Mouse (Mus musculus) forelimb bud, embryonic 11.5 days (tissue): ENCODE results near the gene Rnf150.
"Not testable (repeated sequence)": the region's sequence is repeated elsewhere in the genome, so short reads cannot be mapped to it uniquely, and the experiment has no call there.

Source experiments
- DNase-seq: peaks from one replicate; pipeline ENCODE4 v3.0.0-alpha.2; 2012; ENCODE audit warnings: low read depth, low spot score

Gene Rnf150

DNA sequence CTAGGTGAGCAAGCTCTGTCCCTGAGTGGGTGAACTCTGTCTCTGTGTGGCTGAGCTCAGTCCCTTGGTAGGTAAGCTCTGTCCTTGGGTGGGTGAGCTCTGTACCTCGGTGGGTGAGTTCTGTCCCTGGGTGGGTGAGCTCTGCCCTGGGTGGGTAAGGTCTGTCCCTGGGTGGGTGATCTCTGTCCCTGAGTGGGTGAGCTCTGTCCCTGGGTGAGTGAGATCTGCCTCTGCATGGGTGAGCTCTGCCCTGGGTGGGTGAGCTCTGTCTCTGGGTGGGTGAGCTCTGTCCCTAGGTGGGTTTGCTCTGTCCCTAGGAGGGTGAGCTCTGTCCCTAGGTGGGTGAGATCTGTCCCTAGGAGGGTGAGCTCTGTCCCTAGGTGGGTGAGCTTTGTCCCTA lies 213.5 kb downstream of the Rnf150 start:
- DNase-seq = no peak

DNA sequence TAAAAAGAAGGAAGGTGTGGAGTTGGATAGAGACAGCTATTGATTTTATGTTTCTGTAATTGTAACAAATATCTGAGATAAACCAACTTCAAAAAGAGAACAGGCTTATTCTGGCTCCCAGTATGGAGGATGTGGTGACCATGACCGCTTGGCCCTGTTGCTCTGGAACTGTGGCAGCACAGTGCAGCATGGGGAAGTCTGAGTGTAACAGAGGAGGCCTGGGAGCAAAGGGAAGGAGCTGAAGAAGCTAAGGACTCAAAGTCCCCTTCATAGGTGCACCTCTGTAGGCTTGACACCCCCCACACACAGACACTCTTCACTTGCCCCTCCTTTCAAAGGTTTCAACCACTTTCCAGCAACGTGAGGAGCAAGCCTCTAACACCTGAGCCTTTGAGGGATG lies 214.2 kb downstream of the Rnf150 start:
- DNase-seq = no peak

DNA sequence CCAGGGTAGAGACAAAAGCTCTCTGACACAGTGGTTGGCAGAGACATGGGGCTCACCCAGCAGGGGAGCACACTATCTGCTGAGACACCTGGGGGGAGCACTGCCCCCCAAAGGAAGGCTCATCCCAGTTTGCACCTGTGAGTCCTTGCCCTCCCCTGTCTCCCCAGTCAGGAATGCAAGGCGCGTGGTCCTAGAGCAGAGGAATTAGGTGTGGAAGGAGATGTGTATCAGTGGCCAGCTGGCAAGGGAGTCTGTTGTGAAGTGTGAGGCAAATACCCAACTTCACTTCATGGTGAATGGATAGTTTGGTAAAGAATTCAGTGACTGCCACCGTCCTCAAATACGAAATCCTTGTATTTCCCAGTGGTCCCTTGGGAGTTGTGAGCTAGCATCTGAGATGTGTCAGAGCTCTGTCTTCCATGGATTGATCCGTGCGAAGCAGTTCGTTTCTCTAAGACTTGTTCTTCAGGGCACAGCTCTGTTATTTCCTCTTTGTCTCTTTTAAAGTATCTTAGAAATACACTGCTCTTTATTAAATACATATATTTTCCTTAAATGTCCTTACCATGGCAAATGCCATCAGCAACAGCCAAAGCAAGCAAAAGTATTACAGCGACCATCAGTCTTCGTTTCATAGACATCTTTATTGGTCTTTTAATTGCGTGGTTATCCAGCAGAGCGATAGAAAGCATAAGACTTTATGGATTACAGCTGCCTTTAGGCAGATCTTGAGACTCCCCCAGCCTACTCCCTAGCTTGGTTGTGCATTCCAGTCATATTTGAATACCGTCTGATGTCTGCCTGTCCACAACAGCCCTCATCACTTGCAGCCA lies 215.8 kb downstream of the Rnf150 start:
- DNase-seq = peak; percentile 46

DNA sequence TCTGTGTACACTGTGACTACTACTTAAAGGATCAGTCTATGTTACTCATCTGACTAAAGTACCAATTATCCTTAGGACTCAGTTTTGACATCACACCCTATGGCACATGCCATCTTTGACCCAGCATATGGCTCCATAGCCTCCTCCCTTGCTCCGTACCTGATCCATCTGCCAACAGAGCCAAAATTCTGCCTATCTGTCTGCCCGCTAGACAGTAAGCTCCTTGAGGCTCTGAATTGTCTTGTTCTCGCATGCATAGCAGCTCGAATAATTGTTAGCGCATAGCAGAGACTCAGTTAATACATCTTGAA lies 216.3 kb downstream of the Rnf150 start:
- no peak for DNase-seq

DNA sequence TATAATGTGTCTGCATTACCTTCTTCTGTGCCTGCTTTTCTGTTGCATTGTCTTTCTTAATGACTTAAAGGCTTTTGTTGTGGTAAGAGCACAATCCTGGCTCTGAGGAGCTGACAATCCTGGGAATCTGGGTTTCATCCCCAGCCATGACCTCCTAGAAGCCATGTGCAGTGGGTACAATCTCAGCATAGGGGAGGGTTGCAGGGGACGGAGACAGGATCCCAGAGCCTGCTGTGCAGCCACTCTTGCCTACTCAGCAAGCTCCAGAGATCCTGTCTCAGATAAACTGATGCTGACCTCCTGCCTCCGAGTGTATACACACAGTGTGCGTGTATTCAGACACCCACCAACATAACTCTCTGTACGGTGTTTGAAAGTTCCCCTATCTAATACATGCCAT lies 218.1 kb downstream of the Rnf150 start:
- DNase-seq = no peak

DNA sequence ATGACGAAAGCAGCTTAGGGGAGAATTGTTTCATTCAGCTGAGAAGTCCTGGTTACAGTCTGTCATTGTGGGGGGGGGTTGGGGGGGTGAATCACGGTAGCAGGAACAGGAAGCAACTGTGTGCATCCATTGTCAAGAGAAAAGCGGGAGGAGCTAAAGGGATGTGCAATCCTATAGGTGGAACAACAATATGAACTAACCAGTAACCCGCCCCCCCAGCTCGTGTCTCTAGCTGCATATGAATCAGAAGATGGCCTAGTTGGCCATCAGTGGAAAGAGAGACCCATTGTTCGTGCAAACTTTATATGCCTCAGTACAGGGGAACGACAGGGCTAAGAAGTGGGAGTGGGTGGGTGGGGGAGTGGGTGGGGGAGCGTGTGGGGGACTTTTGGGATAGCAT lies 218.7 kb downstream of the Rnf150 start:
- DNase-seq = not testable (repeated sequence)

DNA sequence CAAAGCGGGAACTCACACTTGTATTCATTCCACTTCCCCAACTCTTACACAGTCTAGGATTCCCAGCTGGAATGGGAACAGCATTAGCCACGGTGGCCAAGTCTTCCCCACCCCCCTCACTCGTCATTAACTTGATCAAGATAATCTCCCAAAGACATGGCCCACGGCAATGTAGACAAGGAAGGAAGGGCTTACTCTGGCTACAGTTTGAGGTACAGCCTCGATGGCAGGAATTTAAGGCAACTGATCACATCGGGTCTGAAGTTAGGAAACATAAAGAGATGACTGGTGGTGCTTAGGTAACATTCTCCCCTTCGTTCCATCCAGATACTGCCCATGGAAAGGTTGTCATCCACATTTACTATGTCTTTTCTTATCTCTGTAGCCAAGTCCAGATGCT lies 219.1 kb downstream of the Rnf150 start:
- no peak for DNase-seq

DNA sequence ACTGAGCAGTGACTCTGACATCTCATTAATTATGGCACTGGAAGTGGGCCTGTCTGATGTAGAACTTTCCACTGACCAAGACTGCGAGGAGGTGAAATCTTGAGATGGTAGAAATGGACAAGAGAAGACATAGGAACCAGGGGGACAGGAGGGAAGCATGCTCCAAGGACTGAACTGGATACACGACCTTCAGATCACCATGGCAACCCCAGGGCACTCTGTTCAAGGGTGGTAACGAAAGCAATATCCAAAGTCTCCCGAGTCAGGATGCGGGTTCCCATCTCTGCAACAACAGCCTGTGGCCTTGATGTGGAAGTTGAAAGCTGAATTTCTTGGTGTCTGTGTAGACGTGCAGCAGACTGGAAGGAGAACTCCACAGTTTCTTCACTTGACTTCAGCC lies 220.3 kb downstream of the Rnf150 start:
- DNase-seq = no peak

DNA sequence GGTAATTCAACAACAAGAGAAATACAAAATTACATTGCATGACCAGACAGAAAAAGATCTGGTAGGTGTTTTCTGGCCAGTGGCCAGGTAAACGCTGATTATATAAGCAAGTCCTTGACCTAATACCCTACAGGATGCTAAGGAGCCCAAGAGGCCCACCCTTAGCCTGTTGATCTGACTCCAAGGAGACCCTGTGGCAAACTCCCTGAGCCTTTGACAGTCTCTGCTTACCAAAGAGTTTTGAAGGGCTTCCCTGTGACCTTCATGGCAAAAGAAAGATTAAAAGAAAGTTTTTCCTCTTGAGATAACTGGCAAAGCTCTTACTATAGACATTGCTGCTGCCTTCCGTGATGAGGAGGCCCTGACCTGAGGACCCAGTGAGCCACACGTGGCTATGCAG lies 222.4 kb downstream of the Rnf150 start:
- no peak for DNase-seq

DNA sequence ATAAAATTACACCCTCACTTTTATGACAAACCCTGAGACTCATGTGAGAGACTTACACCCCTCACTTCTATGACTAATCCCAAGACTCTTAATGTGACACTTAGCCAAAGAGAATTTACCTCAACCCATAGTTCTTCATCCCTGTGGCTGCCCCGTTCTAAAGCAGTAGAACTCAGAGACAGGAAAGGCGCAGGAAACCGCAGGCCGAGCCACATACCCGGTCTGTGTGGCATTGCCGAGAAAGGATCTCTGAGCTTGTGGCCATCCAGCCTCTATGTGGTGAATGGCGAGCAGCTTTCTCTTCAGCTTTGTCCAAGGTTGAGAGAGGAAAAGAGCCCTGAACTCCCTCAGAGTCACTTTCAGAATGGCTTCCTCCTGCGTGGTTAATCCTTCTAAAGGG lies 223.5 kb downstream of the Rnf150 start:
- DNase-seq = no peak

DNA sequence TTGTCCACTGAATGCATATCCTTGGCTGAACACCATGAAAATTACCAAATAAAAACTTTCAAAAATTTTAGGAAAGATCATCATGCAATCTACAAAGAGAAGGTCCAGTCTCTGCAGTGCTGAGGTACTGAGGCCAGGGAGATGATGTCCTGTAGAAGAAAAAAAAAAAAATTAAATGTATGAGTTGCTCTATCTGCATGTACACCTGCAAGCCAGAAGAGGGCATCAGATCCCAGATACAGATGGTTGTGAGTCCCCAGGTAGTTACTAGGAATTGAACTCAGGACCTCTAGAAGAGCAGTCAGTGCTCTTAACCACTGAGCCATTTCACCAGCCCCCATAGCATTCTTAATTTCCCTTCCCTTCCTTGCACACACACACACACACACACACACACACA lies 224.4 kb downstream of the Rnf150 start:
- DNase-seq = no peak

DNA sequence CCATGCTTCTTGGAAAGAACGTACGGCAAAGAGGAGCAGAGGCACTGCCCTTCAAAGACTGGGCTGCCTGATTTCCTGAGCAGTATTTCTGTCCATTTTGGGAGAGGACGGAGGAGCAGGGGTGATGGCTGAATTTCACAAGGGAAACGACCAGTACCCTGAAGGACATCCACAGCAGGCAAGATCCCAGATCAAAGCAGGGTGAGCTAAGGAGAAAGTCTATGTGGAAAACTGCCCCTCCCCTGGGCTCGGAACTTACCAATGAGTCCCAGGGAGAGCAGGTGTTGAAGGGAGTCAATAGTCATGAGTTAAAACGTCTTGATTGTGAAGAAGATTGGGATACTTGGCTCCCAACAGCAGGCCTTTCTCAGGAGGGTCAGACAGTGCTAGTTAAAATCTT lies 225.0 kb downstream of the Rnf150 start:
- DNase-seq = no peak

DNA sequence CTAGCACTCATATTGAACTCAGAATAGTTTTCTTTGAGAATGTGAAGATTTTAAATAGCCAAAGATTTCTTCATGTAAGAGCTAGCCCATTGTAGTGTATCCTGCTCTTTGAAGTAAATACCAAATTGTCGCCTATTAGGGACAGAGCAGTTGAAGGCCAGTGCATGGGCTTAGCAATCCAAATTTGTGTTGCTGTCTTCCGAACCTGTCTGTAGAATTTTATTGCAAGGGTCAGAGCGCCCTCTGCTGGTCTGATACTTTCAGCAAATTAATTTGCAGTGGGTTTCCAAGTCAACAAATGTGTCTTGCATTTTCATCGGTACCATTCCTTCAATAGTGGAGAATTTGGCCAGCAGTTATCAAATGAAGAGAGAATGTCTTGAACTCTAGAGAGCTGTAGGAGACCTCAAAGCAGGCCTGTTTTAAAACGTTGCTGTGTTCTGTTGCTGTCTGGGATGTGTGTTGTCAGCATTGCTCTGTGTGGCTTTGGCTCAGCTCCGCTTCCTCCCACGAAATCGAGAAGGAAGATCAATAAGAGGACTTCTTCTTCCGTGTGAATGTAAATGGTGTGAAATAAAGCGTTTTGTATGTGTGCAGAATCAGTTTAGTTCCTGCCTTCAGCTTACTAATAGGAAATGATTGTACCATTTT lies 226.3 kb downstream of the Rnf150 start:
- peak; percentile 88 for DNase-seq

DNA sequence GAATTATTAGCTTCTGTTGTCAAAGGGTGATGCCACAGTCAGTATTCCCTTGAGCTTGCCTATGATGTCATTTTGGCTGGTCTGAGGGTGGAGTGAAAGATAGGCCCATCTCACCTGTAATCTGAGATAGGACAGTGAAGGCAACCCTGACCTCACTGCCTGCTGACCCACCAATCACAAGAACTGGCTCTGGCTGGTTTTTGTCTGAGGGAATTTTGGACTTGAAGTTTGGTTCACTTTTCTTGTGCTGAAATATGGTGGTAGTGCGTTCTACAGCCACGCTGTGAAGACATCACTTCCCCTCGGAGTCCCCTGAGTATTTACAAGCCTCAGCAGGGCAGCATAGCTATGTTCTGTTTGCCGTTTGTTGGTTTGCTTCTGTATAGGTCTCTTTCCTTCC lies 227.3 kb downstream of the Rnf150 start:
- DNase-seq = no peak

DNA sequence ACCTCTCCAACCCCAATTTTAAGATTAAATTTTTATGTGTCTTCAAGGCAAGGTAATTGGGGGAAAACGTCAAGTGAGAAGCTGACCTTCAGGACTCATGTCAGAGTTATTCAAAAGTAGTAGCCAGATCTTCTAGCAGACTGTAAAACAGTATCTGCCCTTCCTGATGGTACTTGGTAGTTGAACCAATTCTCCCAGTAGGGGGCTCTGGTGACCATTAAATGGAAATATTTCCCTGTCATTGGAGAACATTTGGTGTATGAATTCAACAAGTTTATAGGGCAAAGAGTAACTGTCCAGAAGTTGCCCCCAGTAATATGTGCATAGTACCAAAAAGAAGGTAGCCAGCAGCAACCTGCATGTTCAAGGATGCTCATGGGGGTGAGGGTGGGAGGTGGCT lies 236.9 kb downstream of the Rnf150 start:
- no peak for DNase-seq

DNA sequence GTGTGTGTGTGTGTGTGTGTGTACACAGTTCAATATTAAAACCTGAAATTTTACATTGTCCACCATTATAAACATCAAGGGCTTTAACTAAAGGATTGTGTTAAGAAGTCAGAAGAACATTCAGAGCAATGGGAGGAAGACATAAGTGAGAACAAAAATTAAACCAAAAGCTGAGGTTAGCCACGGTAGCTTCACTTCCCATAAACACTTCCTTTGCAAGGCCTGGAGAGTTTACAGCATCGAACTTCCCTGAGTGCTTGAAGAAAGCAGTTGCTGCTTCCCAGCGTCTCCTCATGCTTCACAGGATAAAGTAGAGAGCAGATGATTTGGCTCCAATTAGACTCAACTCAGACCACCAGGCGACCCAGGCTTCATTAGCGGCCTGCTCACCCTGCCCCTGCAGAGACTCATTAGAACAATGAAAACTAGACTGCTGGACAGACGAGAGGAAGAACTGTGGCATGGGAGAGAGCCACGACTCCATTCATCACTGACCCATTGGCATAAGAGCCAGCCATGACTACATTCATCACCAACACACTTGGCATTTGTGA lies 239.9 kb downstream of the Rnf150 start:
- DNase-seq = no peak

DNA sequence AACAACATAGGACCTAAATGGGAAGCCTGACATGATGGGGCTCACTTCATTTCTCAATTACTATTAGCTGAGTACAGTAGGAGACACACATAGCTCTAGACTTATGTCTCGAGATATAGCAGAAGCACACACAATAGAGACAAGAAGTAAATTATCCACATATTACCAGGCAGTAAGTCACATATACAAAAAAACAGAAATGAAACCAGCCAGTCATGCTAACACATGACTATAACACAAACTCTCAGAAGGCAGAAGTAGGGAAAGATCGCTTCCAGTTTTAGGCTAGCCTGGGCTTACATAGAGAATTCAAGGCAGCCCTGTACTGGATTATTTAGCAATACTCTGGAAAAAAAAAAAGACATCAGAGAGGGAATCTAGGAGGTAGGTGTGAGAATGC lies 240.8 kb downstream of the Rnf150 start:
- DNase-seq = no peak

DNA sequence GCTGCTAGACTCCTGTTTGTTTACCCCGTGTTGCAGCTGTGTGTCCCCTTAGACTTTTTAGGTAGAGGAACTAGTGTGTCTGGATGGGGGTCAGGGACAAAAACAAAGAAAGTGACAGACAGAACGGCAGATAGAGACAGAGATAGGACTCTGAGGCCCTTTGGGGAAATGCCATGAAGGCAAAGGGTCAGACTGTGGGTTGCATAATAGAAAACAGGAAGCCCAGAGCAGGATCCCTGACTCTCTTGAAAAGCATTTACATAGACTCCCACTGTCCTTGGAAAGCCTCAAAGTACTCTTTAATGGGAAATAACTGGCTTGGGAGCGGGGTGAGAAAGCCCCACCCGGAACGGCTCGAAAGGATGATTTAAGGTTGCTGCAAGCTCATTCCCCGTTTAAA lies 246.6 kb downstream of the Rnf150 start:
- no peak for DNase-seq

DNA sequence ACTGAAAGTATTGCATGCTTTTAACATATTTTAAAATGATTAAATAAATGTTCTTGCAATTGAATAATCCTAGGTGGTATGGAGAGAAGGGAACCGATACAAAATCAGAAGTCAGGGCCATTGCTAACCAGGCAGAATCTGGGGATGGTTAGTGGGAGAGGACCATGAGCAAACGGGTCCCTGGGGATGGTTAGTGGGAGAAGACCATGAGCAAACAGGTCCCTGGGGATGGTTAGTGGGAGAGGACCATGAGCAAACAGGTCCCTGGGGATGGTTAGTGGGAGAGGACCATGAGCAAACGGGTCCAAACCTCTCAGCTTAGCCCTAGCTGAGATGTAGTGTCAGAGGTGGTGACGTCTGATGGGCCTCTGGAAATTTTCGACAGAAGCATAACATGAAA lies 247.0 kb downstream of the Rnf150 start:
- DNase-seq = no peak

DNA sequence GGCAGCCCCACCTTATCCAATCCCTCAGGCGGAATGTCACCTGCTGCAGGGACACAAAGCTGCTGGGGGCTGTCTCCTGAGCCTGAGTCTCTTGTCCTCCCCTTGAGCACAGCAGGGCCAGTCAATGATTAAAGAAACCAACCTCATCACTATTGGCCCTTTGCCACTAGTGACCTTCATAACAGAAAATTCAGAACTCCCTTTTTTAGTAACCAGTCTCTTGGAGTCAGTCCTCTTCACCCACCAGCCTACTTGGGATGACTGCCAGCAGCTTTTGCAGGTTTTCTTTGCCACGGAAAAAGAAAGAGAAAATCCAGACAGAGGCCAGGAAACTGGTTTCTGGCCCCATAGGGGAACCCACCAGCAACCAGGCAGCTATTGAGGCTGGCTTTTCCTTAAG lies 271.9 kb downstream of the Rnf150 start:
- no peak for DNase-seq

DNA sequence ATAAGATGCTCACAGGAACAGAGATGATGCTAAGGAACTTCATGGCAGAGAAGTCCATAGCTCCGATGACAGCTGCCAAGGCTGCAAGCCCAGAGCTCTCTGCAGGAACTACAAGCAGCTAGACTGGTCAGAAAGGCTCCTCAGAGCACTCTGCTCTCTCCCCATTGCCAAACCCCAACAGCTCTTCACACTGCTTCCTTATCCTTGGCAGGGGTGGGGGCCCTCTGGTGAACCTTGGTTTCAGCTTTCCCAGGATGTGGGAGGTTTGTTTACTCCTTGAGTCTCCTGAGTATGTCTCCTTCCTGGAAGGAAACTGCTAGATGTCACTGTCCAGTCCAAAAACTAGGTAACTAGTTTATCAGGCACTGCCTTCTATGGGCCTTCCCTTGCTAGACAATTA lies 276.9 kb downstream of the Rnf150 start:
- DNase-seq = no peak

DNA sequence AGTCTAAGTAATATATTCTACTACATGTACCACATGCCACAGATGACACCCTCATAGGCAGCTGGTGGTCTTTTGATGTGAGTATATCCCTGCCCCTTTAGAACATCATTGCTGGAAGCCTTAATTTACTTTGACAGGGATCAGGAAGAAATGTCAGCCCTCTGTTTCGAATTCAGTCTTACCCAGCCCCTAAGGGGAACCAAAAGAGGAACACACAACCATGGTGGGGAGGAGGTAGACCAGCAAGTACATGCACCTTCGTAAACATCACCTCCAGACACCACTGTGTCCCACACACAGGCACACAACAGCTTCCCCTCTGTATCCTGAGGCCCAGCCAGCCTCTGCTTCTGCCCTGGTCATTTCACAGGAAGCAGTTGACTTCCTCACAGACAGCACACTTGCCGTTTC lies 277.6 kb downstream of the Rnf150 start:
- DNase-seq = no peak
